Mouse (Mus musculus) hematopoietic stem cell, adult 5-6 weeks (primary cell): ENCODE data around the gene Sypl2. TPM values are rescaled to one million over a fixed set of nuclear protein-coding genes. Genes with fewer than 3 reads are reported as not detected.
"Not testable (repeated sequence)": the region's sequence is repeated elsewhere in the genome, so short reads cannot be mapped to it uniquely, and the experiment has no call there.

Experiments
- ATAC-seq, 2 experiments: fragments of 125-278 bp in 1 of 2; replicated peaks in 1 of 2; 2 replicates each; pipeline ENCODE4 v1.8.0; 2016 to 2017; ENCODE audit warnings: inconsistent platforms in 2 of 2, mild to moderate bottlenecking in 2 of 2, moderate number of reproducible peaks in 2 of 2, low read depth in 1 of 2, moderate TSS enrichment in 1 of 2; ENCODE audit not compliant: low FRiP score in 2 of 2, poor library complexity in 2 of 2, severe bottlenecking in 2 of 2, insufficient read depth in 1 of 2, low TSS enrichment in 1 of 2
- total RNA-seq: library from RNA; stranded (forward); fragments of 172-1452, 232-1000 nt; gene quantifications from 2 replicates; pipeline ENCODE4 v1.2.3, GENCODE M21; 2017

Gene Sypl2
- not detected in 2 replicates for total RNA-seq

DNA sequence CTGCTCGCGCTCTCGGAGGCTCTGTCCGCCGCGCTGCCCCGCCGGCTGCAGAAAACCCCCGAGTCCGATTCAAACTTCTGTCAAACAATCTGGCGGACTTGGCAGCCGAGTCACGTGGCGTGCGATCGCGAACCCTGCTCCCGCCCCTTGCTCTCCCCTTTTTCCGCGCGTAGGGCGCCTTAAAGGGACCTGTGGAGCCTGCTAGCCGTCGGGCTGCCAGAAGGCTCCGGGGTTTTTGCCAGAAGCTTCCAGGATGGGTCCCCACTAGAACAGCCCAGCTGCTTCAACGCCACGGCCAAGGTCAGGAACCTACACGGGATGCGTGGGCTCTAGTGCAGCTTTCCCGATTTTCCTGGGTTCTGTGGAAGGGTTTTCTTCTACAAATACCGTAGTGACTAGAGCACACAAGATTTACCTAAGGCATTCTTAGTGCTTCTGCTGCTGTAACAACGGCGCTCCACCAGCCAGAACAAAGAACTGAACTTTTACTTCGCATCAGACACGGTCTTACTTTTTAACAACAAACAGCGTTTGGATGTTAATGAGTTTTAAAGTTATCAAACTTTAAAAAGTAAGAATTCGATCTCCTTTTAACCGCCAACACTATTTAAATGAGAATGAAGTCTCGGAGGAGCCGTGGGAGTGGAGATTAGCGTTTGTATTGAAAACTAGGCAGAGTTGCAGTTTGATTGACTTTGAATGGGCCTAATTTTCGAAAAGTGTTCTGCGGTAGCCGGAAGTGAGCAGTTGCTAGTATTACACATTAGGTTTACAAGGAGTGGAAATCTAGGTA is at the start of gene Sypl2:
Gene Sypl2, minus strand, starts transcription at position 91 of the 793 bp plus-strand sequence.
- ATAC-seq = peak; percentile 51; a peak in 2 of 4 replicates

DNA sequence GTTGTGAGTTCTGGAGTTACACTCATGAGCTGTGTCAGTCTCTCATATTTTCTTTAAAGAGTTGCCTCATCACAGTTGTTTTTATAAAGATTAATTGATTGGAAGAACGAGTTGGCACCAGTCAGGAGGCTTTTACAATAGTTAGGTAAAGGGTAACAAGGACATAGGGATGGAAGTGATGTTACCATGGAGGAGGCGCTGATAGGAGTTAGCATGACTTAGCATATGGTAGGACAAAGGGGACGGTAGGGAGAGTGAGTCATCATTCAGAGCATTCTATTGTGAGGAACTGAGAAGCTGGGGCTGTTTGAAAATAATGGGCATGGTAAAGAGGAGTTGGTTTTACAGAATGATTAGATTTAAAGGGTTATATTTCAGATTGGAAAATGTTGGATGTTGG is 32.9 kb upstream of the Sypl2 start:
- ATAC-seq = no peak

DNA sequence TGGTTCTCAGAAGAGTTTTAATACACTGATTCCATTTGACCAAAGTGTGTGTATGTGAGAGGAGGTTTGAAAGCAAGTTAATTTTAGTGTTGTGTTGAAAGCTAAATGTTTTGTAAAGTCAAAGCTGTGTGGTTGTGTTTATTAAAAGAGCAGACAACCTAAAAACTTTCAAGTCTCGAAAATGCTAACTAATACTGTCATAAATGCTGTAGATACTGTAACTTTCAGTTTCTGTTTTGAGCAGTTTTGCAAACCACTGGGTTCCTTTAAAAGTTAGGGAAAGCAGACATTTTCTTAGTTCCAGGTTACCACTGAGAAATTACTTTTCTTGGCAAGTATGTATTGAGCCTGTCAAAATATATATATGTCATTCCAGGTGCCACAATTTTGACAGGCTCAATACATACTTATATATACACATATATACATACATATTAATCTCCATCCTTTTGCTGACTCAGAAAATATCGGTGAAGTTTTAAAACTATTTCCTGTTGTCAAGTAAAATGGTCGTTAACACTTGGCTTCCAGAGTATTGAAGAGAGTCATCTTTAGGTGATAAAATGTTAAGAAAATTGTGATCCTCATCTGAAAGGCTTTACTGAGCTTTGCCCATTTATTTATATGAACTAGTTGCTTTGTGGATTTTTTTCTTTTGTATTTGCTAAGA is 31.5 kb upstream of the Sypl2 start:
- ATAC-seq = no peak

DNA sequence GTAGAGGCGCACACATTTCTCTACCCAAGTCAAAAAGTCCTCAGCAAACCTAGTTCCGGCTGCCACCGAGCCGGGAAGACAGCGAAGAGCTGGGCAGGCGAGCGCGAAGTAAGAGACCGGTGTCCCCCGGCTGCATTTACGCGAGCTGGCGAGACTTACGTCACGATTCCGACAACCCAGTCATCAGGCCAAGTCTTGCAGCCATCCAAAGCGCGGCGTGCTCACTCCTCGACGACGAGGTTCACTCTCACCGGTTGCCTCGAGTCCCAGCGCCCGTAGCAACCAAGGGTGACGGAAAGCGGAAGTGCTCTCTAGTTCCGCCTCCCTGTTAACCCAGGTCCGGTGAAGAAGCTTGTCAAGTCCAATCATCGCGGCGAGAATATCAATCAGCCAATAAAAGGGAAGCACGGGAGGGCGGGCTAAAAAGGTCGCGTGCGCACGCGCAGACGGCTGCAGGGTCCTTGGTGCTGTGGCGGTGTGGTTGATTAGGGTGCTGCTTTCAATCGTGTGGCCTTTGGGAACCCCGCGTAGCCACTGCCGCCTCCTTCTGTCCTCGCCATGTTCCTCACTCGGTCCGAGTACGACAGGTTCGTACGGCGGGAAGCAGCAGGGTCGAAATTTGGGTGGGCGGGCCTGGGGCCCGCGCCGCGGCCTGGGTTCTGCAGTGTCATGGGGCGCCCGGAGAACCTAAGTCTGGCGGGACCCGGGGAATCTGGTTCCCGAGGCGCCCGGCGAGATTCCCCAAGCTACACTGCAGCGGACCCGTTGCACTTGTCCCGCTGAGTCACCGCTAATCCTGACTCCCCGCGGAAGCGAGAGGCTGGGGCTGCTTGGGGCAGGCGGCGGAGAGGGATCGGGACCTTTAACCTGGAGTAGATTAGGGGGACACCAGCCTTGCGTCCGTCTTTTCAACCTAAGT is 30.5 kb upstream of the Sypl2 start, which contains the start of gene Psma5:
Gene Psma5, plus strand, starts transcription at position 208 of the 919 bp plus-strand sequence.
- peak; percentile 98 to 100 for ATAC-seq

DNA sequence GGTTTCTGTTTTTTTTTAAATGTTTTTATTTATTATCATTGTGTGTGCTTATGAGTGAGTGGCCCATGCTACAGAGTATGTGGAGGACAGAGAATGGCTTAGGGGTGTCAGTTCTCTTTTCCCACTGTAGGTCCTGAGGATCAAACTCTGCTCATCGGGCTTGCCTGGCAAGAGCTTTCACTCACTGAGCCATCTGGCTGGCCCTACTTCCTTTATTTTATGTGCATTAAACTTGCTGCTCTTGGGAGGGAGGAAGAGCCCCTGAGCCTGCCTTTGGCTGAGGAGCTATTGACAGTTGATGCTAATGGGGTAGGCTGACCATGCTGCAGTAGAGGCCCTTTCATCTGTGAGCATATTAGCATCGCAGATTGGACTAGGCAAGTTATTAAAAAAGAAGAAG is 20.4 kb upstream of the Sypl2 start:
- peak in 1 of 2 experiments; percentile 7; a peak in 1 of 4 replicates for ATAC-seq

DNA sequence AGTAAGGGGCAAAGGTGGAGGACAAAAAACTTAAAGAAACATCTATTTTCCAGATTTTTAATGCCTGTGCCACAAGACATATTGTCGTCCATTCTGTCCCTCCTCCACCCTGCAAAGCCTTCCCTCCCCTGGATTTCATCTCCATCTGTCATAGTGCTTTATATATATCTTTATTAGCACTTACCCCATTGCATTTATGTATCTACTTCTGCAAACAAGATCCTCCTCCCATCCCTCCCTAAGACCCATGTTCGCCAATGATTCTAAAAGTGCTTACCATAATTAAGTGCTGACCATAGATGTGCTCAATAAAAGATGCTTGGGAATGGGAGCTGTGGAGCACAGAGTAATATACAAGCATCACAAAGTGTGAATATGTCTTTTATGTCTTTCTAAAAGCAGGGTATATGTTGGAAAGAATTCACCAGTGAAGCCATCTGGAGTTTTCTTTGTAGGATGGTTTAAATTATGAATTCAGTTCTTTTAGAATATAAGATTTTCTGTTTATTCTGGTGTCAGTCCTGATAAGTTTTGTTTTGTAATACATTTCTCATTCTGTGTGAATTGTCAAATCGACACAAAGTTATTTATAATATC is 14.9 kb upstream of the Sypl2 start:
- no peak for ATAC-seq

DNA sequence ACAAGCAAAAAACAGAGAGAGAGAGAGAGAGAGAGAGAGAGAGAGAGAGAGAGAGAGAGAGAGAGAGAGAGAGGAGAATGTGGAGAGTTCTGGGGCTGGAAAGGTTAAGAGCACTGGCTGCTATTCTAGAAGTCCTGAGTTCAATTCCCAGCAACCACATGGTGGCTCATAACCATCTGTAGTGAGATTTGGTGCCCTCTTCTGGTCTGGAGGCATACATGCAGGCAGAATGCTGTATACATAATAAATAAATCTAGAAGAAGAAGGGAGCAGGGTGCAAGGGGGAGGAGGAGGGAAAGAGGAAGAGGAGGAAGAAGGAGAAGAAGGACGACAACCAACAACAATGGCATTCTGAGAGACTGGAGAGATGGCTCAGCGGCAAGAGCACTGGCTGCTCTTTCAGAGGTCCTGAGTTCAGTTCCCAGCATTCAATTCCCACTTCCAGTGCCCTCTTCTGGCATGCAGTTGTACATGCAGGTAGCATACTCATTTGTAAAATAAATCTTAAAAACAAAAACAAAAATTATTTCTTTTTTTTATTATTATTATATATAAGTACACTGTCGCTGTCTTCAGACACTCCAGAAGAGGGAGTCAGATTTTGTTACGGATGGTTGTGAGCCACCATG is 11.1 kb upstream of the Sypl2 start:
- not testable (repeated sequence) for ATAC-seq

DNA sequence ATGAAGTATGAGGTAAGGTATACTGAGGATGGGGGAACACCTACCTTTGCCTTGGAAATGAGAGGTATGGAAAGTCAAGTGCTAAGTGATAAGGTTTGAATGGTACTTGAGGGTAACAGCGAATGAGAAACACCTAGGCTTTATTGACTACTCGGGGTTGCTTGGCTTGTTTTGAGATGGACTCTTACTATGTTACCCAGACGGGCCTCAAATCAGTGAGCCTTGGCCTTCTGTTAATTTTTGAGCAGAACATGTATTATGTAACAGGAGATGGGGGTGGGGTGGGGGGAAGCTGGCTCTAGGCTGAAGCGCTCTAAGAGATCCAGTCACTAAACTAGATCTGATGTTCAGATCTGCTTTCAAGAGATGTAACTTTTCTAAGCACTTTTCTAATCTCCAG is 5.2 kb upstream of the Sypl2 start:
- no peak for ATAC-seq

DNA sequence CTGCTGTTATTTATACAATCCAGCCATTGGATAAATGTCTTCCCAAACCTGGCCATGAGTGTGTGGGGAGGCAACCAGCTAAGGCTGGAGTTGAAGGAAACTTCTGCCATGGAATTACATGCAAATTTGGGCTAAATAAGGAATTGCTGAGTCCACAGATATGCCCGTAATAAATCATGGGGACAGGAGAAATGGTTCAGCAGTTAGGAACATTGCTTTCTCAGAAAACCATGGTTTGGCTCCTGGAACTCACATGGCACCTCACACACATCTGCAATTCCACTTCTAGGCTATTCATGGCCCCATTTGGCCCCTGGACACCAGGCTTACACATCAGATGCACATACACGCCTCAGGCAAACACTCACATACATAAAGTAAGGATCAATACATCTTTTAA is 1.1 kb upstream of the Sypl2 start:
- no peak for ATAC-seq

DNA sequence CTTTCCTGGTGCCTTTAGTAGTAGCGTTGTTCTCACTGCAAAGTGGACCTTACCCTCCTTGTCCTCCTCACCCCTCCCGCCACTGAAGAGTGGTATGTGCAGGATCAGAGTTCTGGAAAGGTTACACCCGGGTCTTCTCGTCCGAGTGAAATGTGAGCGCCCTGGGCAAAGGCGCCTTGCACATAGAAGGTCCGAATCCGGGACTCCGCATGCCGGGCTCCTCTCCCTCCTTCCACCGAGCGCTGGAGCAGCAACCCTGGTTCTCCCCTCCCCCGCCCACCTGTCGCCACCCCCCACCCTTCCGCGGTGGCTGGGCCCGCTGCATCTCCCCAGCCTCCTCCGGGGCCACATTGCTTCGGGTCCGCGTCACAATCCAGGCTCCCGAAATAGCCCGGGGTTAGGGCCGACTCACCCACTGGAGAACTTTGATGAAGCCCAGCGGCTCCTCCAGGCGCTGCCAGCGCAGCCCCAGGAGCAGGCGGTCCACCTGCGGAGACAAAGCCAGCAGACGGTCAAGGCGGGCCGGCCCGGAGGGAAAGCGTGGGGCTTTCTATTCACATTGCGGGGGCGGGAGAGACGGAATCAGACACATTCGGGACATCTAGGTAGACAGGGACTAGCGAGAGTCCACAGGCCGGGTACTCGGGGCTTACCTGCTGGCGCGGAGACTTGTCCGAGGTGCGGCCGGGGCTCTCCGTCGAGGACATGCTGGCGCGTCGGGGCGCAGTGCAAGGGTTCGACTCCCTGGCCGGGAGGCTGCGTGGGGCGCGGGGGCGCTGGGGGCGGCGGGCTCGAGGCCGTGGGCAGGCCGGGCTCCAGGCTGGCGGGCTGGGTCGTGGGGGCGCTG is 514 bp downstream of the Sypl2 start:
- no peak for ATAC-seq

DNA sequence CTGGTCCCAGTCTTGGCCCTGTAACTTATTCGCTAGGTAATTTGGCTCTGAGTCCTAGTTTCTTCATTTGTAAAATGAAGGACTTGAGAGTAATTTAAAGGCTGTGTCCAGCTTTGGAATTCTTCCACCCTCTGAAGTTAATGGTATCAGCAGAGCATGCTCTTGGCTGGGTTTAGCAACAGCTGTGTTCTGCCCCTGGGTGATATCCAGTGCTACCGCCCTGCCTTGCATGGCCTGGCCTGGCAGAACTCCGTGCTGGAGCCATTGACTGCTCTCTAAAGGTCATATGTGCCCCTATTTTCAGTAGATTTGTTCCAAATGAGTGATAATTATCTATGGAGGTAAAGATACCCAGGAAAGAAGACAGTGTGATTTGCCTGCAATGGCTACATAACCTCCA is 5.8 kb downstream of the Sypl2 start:
- no peak for ATAC-seq

DNA sequence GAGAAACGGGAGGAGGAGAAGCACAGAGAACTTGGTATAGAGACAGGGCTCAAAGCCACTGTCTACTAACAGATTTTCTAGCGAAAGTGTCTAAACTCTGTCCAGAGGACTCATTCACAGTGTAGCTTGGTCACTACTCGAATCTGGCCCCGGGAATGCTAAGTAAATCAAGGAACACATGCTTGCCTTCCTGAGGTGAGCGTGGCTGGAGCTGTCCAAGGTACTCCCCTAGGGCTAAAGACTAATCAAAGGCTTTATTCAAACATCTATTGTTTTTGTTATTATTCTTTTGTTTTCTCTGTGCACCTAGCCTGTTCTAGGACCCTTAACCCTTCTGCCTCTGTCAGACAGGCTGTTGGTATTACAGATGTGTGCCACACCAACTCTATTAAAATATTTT is 11.7 kb downstream of the Sypl2 start:
- ATAC-seq = no peak

DNA sequence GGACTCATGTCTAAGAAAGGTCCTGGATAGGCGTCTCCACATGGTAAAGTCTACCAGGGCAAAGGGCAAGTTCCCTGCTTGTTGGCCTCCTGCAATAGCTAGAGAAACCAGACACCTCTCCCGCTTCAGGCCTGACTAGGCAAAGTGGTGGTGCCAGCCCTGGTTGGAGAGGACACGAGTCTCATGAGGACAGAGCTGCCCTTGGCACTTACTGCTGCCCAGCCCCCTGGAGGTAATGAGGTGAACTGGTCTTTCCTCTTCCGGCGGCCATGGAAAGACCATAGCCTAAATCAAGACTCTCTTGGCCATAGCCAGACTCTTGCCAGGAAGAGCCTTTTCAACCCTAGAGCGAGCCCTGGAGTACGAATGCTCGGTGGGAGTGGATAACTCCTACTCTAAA is 14.0 kb downstream of the Sypl2 start:
- no peak for ATAC-seq

DNA sequence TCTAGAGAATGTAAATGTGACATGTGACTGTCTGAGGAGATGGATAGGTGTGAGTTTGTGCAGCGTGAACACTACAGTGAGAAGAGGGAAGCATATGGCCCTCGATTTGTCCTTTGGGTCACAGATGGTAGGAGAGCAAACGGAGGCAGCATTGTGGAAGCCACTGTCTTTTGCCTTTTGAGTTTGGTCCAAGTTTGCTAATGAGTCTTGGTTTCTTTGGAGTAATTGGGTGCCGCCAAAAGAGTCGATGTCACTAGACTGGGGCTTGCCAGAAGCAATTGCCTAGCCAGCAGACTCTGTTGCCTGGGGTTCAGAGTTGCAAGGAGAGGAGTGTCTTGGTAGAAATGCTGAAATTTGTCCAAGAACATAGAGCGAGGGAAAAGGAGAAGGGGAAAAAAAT is 14.6 kb downstream of the Sypl2 start:
- ATAC-seq = no peak

DNA sequence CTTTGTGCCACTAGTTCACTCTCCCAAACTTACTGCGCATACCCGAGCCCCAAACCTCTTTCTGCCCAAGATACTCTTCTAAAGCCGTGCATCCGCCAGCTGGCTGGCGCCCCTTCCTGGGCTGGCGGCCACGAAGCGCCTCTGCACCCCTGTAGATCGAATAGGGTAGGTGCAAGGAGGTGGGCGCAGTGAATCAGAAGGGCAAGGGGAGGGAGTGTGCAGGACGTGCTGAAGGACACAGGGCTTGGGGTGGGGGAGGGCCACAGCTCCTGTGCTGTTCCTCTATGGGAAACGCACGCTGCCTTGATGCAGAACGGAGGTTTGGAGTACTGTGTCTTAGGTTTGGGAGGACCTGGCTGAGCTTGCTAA is 15.7 kb downstream of the Sypl2 start, which contains the start of gene Atxn7l2:
Gene Atxn7l2, minus strand, starts transcription at position 164 of the 369 bp plus-strand sequence.
- peak; percentile 79 to 80 for ATAC-seq
